In genomic region chr15:10706414-10706813, GRCm38 (mm10) we compare ENCODE assay signal across 11 mouse cellular contexts.
"Had no signal": no experiment of that assay in that cellular context is flagged by ENCODE, and none has a peak within 500 bp of the region (broad histone marks: within the 10 kb centered on the region; RNA-seq: fewer than 3 reads in every experiment).

No protein-coding gene starts in this region.

- DNase-seq: kidney, adult 8-10 months; kidney, postnatal 25 days; liver, embryonic 13.5 days; lung, postnatal 10 days; midbrain, embryonic 14.5 days; right cerebral cortex, postnatal 14 days; thymus, adult 2 months; thymus, postnatal 25 days had no signal

- H3K4me2 ChIP-seq: limb, embryonic 15.5 days; liver, embryonic 13.5 days; neural tube, embryonic 12.5 days had no signal

- H3K4me1 ChIP-seq: liver, embryonic 13.5 days had no signal

- H3K27ac ChIP-seq: left cerebral cortex, adult 2 months; limb, embryonic 15.5 days; liver, embryonic 13.5 days; neural tube, embryonic 12.5 days had no signal

- H3K4me3 ChIP-seq: left cerebral cortex, adult 2 months; limb, embryonic 15.5 days; liver, embryonic 13.5 days; neural tube, embryonic 12.5 days had no signal

- H3K9ac ChIP-seq: limb, embryonic 15.5 days; liver, embryonic 13.5 days; neural tube, embryonic 12.5 days had no signal

- H3K27me3 ChIP-seq: limb, embryonic 15.5 days; liver, embryonic 13.5 days; neural tube, embryonic 12.5 days had no signal

- H3K36me3 ChIP-seq: liver, embryonic 13.5 days had no signal

- H3K9me3 ChIP-seq: limb, embryonic 15.5 days; liver, embryonic 13.5 days; neural tube, embryonic 12.5 days had no signal
